Mouse (Mus musculus) mouse embryonic stem cell (cell line): ENCODE data around the gene Lrrn1.

Experiments used
- in situ Hi-C, 2 experiments: fragments of 300-500 bp; cut with MboI; formaldehyde crosslinking; loops; 1 replicate in 1 of 2; 3 replicates in 1 of 2; pipeline ENCODE4 v1.14.3; 2019 to 2020; ENCODE audit warnings: low sequenced_read_pairs in 2 of 2, low pct_unique_long_range_greater_than_20kb in 1 of 2, mixed read lengths in 1 of 2; ENCODE audit not compliant: unreplicated experiment in 1 of 2

Lrrn1 gene

GRCm38 (mm10) chr6:107574561-107574960 is 45.0 kb downstream of the Lrrn1 start:
- in situ Hi-C loops: no loop called here

GRCm38 (mm10) chr6:107575405-107575804 is 45.8 kb downstream of the Lrrn1 start:
- in situ Hi-C loops: no loop called here

GRCm38 (mm10) chr6:107577309-107577708 is 47.7 kb downstream of the Lrrn1 start:
- in situ Hi-C loops: no loop called here

GRCm38 (mm10) chr6:107583759-107584383 is 54.3 kb downstream of the Lrrn1 start:
- in situ Hi-C loops: no loop called here

GRCm38 (mm10) chr6:107605151-107605550 is 75.6 kb downstream of the Lrrn1 start:
- in situ Hi-C loops: no loop called here

- in situ Hi-C loops: no loop called here
These were observed 84.7 kb downstream of the Lrrn1 start for GRCm38 (mm10) chr6:107614288-107614687.
